Mouse (Mus musculus) left cerebral cortex, postnatal 10 days (tissue): ENCODE results near the gene Rpp25. TPM values are rescaled to one million over a fixed set of nuclear protein-coding genes. Genes with fewer than 3 reads are reported as not detected.

Experiments
- DNase-seq, 2 experiments: peaks; one replicate each; pipeline ENCODE4 v3.0.0; 2021 to 2022; ENCODE audit warnings: low spot score in 2 of 2, mixed read lengths in 1 of 2; ENCODE audit errors: extremely low spot score in 1 of 2
- intact Hi-C: fragments of 180-260 bp; cut with DNase I; formaldehyde crosslinking; loops from one replicate; pipeline ENCODE4 v1.15.1; 2025
- total RNA-seq, 2 experiments: library from RNA; stranded (reverse); gene quantifications; 2 replicates each; pipeline ENCODE4 v1.2.3; 2021

Gene Rpp25
- total RNA-seq, 2 experiments from 2014 or later, result 14.1 to 14.8 TPM

DNA sequence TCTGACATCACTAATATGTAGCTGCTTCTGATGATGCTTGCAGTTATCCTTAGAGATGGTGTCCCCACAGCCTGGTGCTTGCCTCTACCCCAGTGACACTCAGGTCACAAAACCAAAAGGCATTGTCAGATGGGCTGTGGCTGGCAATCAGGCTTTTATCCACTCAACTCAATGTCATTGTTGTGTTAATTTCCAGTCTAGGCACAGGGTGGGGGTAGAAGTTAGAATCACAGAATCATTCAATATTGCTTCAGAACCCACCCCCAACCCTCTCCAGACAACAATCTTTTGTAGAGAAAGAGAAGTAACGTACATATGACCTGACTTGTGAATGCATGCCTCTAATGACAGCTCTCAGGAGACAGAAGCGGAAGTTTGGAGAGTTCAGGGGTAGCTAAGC lies 6.8 kb downstream of the Rpp25 start:
- intact Hi-C loops, result loop anchor here (10.0 kb wide), 1 partner anchor 296 kb away; no protein-coding TSS in a partner anchor
- DNase-seq, result no peak

DNA sequence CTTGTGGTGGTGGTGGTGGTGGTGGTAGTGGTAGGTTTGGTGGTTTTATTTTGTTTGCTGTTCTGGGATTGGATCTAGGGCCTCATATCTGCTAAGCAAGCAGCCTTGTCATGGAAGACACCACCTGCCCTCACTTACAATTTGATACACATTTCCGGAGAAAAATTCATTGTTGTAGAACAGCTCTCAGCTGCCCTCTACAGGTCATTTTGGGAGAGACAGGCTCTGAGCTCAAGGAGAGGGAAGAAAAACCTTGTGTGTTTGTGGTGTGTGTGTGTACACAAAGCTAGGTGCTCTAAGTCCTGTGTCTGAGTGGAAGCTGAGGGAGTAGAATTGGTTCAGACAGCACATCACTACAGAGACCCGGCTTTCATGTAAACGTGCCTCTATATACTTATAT lies 13.3 kb downstream of the Rpp25 start:
- intact Hi-C loops, result loop anchor here (10.0 kb wide), 1 partner anchor 302 kb away; no protein-coding TSS in a partner anchor
- peak in 1 of 2 experiments; percentile 57 for DNase-seq

DNA sequence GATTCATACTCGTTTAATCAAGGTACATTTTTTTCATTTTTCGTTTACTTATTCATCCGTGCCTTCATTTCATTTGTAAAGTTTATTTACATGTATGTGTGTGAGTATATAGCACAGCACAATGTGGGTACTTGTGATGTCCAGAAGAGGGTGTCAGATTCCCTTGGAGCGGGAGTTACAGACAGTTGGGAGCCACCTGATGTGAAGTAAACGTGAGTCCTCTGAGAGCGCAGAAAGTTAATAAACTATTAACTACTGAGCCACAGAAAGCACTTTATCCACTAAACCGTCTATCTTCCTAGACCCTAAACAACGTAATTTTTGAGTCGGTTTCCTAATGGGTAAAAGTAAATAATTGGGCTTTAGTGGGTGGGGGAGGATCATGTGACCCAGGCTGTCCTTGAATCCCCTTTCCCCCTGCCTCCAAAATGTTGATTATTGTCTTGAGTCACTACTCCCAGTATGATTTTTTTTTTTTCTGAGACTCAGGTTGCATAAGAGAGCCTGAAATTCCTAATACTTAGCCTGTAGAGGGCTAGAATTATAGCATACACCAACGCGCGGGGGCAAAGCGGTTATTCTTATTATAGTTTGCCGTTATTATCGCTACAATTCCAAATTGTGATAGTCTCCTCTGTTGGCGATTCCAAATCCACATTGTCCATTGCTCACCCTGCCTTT lies 16.7 kb downstream of the Rpp25 start:
- no peak for DNase-seq
- intact Hi-C loops, result loop anchor here (5.0 kb wide), 2 partner anchors 33 to 137 kb away; no protein-coding TSS in a partner anchor

DNA sequence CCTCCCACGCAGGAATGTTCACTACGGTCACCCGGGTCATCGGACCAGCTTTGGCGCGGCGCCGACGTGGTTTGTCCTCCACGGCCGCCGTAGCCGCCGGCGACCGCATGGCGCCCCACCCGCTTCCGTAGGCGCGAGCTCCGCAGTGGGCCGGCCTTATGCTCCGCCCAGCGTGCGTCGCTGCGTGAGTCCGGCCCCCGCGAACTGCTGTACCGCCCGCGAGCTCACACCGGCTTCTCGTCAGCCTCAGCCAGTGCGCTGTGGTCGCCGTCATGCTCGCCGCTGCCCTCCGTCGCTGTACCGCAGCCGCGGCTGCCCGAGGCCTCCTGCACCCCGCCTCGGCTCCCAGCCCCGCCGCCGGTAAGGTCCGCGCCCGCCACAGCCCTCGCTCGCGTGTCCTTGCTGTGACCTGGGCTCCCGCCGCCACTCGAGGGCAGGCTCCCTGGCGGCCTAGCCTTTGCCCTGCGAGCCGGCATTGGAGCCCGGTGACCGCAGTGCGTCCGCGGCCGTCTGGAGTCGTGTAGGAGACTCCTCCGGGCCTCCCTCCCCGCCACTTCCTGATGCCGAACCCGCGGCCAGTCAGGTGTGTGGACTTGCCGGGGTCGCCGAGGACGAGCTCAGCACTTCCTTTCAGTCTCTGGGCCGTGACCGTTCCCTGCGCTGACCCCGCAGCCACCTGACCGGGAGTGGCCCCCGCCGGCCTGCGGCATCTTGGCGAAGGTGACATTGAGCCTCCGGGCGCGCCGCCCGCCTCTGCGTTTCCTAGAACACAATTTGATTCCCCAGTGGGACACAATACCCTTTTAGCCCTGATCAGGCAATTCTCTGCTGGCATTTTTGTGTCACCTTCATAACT lies 17.5 kb downstream of the Rpp25 start, which contains the start of gene Cox5a:
TSS of gene Cox5a (plus strand) at position 219 of the 856 bp plus-strand sequence.
- DNase-seq, result peak; percentile 90 to 97
- intact Hi-C loops, result loop anchor here (5.0 kb wide), 2 partner anchors 34 to 136 kb away; no protein-coding TSS in a partner anchor

DNA sequence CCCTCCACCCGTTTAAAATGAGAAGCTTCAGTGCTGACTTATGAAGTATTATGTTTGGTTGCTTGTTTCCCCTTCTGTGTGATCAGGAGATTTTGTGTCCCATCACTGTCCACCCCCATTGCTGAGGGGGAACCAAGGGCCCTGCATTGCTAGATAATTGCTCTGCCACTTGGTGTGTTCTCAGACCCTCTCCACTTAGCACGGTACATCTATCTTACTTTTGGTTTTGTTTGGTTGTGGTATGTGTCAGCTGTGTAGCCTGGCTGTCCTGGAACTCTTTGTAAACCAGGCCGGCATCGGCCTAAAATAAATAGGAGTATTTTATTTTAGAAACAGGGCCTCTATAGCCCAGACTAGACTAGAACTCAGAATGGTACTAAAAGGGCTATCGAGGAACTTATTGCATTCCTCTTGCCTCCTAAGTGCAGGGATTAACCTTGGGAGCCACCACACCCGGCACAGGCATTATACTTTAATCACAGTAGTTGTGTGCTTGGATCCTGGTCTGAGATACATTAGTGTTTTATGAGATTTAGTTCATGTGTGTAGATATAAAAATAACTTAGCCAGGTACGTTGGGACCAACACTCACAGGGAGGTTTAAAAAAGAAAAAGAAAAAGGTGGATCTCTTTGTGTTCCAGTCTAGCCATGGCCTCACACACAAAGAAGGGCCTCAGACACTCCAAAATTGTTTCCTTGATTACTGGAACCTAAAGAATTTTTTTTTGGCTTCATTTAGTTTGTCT lies 18.5 kb downstream of the Rpp25 start:
- no peak for DNase-seq
- intact Hi-C loops, result loop anchor here (5.0 kb wide), 2 partner anchors 35 to 135 kb away; no protein-coding TSS in a partner anchor

DNA sequence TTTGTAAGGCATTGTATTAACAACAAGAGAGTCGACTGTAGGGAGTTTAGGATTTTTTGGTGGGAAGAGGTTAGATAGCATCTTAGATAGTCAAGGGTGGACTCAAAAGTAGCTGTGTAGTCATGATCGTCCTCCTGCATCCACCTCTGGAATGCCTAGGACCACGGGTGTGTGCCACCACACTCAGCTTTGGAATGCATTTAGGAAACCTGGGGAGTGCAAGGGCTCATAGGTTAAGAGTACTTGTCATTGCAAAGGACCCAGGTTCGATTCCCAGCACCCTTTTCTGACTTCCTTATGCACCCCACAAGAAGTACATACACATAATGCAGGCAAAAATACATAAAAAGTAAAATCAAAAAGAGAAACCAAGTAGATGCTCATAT lies 19.0 kb downstream of the Rpp25 start:
- intact Hi-C loops, result loop anchor here (5.0 kb wide), 2 partner anchors 36 to 134 kb away; no protein-coding TSS in a partner anchor
- DNase-seq, result no peak

DNA sequence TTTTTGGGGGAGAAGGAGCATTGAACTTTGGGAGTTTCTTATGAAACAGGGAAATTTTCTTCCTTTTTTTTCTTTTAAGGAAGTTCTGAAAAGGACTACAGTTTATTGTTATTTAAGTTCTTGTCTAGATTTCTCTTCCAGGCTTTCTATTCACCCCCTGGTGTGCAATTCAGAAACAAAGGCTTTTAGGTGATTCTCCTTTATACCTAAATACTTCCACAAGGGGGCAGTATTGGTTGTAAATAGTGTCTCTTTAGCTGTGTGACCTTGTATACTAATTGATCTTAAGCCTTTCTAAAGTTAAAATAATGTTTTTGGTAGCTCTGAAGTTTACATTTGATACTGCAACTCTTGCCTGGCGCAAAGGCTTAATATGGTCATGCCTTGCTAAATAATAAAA lies 19.9 kb downstream of the Rpp25 start:
- DNase-seq, result no peak
- intact Hi-C loops, result loop anchor here (5.0 kb wide), 2 partner anchors 36 to 134 kb away; no protein-coding TSS in a partner anchor

DNA sequence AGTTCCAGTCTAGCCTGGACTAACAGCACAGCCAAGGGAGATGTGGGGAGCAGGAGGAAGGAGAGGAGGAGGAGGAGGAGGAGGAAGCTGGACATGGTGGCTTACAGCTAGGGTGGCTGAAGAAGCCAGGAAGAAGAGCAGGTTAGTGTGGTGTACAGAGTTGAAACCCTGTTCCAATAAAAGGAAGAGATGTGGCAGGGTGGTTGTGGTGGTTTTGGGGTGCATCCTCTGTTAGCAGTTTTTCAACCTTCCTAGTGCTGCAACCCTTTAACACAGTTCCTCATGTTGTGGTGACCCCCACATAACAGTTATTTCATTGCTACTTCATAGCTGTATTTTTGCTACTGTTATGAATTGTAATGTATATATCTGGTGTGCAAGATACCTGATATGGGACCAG lies 20.6 kb downstream of the Rpp25 start:
- intact Hi-C loops, result loop anchor here (5.0 kb wide), 2 partner anchors 37 to 133 kb away; no protein-coding TSS in a partner anchor
- DNase-seq, result no peak

DNA sequence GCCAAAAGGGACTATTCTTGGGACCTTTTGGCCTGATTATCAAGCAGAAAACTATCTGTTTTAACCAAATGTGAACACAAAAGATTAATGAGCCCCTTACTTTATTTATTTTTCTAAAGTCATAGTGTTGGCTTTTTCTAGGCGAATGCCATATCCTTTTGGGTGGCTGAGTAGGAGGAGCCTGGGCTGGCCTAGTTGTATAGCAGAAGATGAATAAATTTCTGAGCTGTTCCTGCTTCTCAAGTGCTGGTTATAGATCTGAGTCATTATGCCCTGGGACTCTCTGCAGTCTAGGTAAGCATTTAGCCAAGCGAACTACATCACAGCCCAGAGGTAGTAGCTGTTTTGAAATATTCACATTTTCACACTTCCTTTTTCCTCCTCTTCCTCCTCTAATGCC lies 21.7 kb downstream of the Rpp25 start:
- intact Hi-C loops, result no loop called here
- no peak for DNase-seq

DNA sequence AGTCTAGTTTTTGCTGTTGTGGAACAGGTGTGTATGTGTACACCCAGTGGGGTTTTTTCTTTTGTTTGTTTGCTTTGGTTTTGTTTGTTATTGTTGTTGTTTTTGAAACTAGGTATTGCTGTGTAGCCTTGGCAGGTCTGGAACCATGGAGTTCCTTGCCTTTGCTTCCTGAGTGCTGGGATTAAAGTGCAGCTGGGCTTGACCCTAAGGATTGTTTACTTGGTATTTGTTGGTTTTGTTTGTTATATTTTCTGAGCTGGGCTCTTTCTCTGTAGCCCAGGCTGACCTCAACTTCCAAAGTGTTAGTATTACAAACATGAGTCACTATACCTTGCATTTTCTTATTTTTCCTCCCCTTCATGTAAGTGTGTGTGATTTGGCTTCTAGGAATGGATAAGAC lies 22.6 kb downstream of the Rpp25 start:
- intact Hi-C loops, result no loop called here
- DNase-seq, result no peak

DNA sequence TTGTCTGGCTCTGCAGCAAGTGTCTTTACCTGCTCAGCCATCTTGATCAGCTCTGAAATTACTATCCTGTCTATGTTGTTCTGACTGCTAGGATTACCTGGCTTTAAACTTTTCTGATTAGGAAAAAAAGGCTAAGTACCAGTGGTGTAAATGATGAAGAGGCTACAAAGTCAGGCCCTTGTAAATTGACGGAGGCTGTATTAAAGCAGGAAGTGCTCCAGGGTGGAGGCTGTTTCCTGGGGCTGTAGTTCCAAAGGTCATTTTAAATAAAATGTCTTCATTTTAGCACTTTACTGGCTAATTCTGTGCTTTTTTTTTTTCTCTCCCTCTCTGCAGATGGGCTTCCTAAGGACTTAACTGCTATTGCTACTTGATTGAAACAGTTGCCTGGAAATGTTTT lies 28.1 kb downstream of the Rpp25 start:
- intact Hi-C loops, result no loop called here
- DNase-seq, result no peak

DNA sequence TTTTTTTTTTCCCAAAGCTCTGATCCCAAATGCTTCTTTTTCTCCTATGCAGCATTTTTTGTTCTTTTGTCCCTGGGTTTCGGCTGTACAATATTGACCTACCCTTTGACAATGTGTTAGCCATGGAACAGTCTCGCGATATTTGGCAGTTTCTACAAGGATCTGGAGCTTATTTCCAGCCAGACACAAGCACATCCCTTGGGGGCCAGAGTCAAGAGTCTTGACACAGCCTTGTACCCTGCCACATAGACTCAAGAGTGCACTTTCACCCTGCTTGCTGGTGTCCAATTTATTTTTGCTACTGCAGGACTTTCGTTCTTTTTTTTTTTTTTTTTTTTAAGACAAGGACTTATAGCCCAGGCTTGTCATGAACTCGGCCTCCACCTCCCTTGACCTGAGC lies 32.5 kb downstream of the Rpp25 start:
- intact Hi-C loops, result no loop called here
- no peak for DNase-seq

DNA sequence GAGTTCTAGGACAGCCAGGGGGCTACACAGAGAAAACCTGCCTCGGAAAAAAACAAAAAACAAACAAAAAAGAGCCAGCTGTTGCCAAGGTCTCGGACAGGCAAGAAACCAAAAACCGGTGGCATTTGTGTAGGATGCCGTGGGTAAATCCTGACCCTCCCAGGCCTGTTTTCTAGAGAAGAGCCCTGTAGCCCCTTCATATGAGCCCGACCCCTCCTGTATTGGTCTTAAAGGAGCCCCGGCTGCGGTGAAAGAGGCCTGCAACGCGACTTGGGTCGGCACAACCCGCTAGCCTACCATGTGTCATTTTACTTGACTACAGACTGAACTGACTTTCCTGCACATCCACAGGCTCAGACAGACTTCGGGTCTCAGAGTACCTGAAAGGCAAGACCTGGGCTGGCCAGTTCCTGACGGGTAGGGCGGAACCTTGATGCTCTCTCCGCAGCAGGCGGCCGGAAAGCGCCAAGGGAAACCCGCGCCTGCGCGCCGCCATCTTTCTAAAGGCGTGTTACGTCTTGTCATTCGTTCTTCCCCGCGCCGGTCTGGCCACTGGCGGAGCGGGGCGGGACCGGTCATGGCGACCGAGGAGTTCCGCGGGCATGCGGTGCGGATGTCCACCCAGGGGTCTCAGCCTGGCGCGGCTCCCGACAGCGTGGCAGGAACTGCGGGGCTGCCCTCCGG lies 33.4 kb downstream of the Rpp25 start, which contains the start of gene Fam219b:
TSS of gene Fam219b (plus strand) at position 485 of the 684 bp plus-strand sequence.
- DNase-seq, result peak; percentile 91 to 96
- intact Hi-C loops, result no loop called here

DNA sequence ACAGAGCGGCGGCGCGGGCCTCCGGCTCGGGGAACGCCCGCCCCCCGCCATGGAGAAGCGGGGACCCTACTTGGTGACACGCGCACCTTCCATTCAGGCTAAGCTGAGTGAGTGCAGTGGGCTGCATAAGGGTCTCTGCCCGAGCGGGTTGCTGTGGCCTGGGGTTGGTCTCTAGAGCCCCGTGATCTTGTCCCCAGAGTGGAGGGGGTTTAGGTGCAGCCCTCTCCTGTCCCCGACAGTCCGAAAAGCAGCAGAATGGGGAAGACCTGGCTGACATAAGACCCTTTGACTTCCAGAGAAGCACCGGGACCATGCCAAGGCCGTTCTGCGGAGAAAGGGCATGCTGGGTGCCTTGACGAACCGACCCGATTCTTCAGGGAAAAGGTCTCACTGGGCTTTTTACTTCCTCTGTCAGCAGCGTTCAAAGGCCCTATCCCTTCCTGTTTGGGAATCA lies 33.9 kb downstream of the Rpp25 start:
- intact Hi-C loops, result no loop called here
- DNase-seq, result peak in 1 of 2 experiments; percentile 47

DNA sequence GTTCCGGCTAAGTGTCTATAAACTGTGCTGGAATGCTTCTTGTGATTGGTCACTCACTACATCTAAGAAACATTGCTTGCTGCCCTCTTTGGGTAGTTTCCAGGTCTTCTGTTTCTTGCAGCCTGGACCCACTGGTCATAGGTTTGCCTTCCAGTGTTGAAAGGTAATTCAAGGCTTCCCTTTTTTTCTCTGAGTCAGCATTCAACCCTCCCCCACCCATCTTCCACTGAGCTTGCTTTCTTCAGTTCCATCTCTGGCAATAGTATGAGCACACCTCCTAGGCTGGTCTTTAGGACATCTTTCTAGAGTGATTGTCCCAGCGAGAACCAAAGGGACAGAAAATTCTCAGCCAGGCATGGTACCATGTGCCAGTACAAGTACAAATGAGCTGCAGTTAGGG lies 35.7 kb downstream of the Rpp25 start:
- no peak for DNase-seq
- intact Hi-C loops, result no loop called here

DNA sequence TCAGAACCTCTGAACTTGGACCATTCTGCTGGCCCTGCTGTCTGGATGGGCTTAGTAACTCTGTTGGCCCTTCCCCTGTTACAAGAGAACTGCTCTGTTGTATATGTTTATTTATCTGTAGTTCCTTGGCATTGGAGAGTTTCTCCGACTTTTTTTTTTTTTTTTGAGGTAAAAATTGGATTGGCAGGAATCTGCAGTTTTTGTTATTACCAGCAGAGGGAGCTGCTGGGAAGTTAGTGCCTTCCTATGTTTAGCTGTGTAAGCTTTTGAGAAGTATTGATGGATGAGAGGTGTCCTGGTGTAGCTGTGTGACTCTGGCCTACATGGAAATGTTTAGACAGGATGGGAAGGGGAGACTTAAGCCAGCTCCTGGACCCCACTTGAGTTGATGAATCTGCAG lies 37.5 kb downstream of the Rpp25 start:
- DNase-seq, result no peak
- intact Hi-C loops, result loop anchor here (5.0 kb wide), 1 partner anchor 111 kb away; the partner anchor contains the start of gene Csk

DNA sequence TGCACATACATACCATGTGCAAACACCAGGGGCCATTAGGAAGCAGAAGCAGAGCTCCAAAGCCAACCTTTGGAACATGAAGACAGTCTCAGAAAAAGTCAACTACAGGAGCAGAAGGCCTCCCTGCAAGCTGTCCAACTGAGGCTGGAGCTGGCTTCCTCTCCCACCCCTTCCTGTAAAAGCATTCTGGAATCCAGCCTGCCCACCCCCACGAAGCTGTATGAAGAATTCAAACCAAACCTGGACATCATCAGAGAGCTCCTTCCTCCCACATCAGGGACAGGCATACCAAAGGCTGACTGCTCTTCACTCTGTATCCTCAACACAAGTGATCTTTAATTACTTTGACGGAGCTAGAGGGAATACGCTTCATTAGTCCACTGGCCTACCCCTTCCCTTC lies 40.1 kb downstream of the Rpp25 start:
- no peak for DNase-seq
- intact Hi-C loops, result loop anchor here (5.0 kb wide), 1 partner anchor 108 kb away; the partner anchor contains the start of gene Csk

DNA sequence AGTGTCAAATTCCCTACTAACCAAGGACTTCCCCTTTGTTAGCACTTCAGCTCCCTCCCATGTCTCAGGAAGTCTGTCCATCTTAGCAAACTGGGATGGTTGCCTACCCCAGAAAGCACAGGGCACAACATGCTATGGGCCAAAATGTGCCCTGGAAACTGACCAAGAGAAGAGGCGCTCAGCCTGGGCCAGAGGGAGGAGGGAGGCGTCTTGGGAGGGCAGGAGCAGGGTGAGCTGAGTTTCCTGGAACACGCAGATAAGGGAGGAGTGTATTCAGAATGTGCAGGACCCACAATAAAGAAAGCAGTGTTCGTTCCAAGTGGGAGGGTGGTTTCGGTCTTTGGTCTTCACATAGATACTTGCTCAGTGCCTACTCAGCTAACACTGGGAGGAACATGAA lies 43.5 kb downstream of the Rpp25 start:
- intact Hi-C loops, result no loop called here
- no peak for DNase-seq
